27 mouse cellular contexts compared by ENCODE assay signal in genomic region chr10:21146719-21147118, GRCm38 (mm10). TPM values are rescaled to one million over a fixed set of nuclear protein-coding genes. Genes with fewer than 3 reads are reported as not detected.
DNase-seq lines count a peak whose midpoint lies in the region; ATAC-seq and TF ChIP-seq lines count a peak whose summit lies in the region.
"Had no signal": no experiment of that assay in that cellular context is flagged by ENCODE, and none has a peak within 500 bp of the region (broad histone marks: within the 10 kb centered on the region; RNA-seq: fewer than 3 reads in every experiment).

No protein-coding gene starts in this region.

- no peak overlapping the region for H3K4me3 ChIP-seq in CH12.LX (replicated peaks in 1 of 3; ENCODE audit: low read depth in 2 of 3, low read length in 2 of 3, poor library complexity in 1 of 3)
- H3K4me3 ChIP-seq: embryonic facial prominence, embryonic 13.5 days; embryonic facial prominence, embryonic 15.5 days; erythroblast, embryonic 14.5 days; forebrain, embryonic 10.5 days; forebrain, embryonic 12.5 days had no signal

- peaks cover 6 to 63% of the 10 kb centered on the region in 2 experiments for H3K4me1 ChIP-seq in CH12.LX (ENCODE audit: control insufficient read depth in 1 of 2, insufficient read depth in 2 of 2)

- in situ Hi-C loops in CH12.LX (cut with MboI; ENCODE audit: low pct_ligation_motif_present, low pct_unique_long_range_greater_than_20kb, low sequenced_read_pairs) = loop anchor here (5.0 to 10.0 kb wide), 2 partner anchors 34 to 52 kb away; no protein-coding TSS in a partner anchor

- no peak for DNase-seq in CH12.LX (ENCODE audit: extremely low read depth)
- DNase-seq in heart, adult 8-10 months (ENCODE audit: low spot score) = no peak
- no peak for DNase-seq in embryo, embryonic 10.5 days (ENCODE audit: low spot score)
- DNase-seq in layer of hippocampus, adult 11-12 months (ENCODE audit: low spot score) = no peak
- DNase-seq: adrenal gland, adult 8-10 months; adrenal gland, postnatal 14 days; adrenal gland, postnatal 36 days; B cell, adult 2 months; cerebellum, adult 11-12 months; cerebellum, adult 2 months; cerebellum, adult 9-10 months; cerebellum, postnatal 10 days; cerebellum, postnatal 25 days; embryo, embryonic 11 days had no signal

- 0 out of 2 replicates have a peak, but pooled peaks cover 2% of the 10 kb centered on the region for H3K79me2 ChIP-seq in CH12.LX (replicated peaks; ENCODE audit: control insufficient read depth, extremely low read depth, insufficient read depth, poor library complexity, severe bottlenecking)

- no peak for TF ChIP-seq CTCF in CH12.LX (conservative IDR thresholded peaks at IDR 0.05 in 1 of 2, IDR thresholded peaks at IDR 0.05 in 1 of 2; ENCODE audit: low read depth in 2 of 2, low read length in 2 of 2)

- no peak overlapping the region for H3K4me2 ChIP-seq in CH12.LX (ENCODE audit: insufficient read depth, low read depth, poor library complexity, severe bottlenecking)
- H3K4me2 ChIP-seq: embryonic facial prominence, embryonic 13.5 days; embryonic facial prominence, embryonic 15.5 days; forebrain, embryonic 12.5 days had no signal

- H3K36me3 ChIP-seq in CH12.LX (replicated peaks in 1 of 2; ENCODE audit: control insufficient read depth in 1 of 2, insufficient read depth in 1 of 2, low read length in 1 of 2) = peaks cover 46 to 78% of the 10 kb centered on the region in 2 experiments
- H3K36me3 ChIP-seq: embryonic facial prominence, embryonic 15.5 days had no signal

- dilution Hi-C loops in CH12.LX (cut with MboI; ENCODE audit: extremely low pct_ligation_motif_present, extremely low pct_unique_long_range_greater_than_20kb, low sequenced_read_pairs) = no loop called here

- TF ChIP-seq POLR2A in CH12.LX (IDR thresholded peaks at IDR 0.05; ENCODE audit: low read depth, low read length) = no peak

- no peaks in the 10 kb centered on the region for H3K9me3 ChIP-seq in CH12.LX (replicated peaks; ENCODE audit: low read length)
- H3K9me3 ChIP-seq: embryonic facial prominence, embryonic 13.5 days; embryonic facial prominence, embryonic 15.5 days; forebrain, embryonic 10.5 days; forebrain, embryonic 12.5 days had no signal

- TF ChIP-seq EP300 in CH12.LX (IDR thresholded peaks at IDR 0.05; ENCODE audit: low read length) = no peak

- H3K27ac ChIP-seq in CH12.LX (ENCODE audit: insufficient read depth, low read depth) = no peak overlapping the region
- H3K27ac ChIP-seq: embryonic facial prominence, embryonic 13.5 days; embryonic facial prominence, embryonic 15.5 days; forebrain, embryonic 10.5 days; forebrain, embryonic 12.5 days had no signal

- no peak overlapping the region for H3K9ac ChIP-seq in CH12.LX (ENCODE audit: insufficient read depth, low read depth)
- H3K9ac ChIP-seq: embryonic facial prominence, embryonic 13.5 days; embryonic facial prominence, embryonic 15.5 days; forebrain, embryonic 12.5 days had no signal

- peak; percentile 45 for ATAC-seq in granulocyte monocyte progenitor cell, adult 5-6 weeks (replicated peaks; ENCODE audit: poor library complexity, severe bottlenecking)
- 0 out of 2 replicates have a peak, but pooled peaks have one; percentile 16 for ATAC-seq in megakaryocyte progenitor cell, adult 5-6 weeks (replicated peaks; ENCODE audit: poor library complexity)
- ATAC-seq: activated CD4-positive, CD25-positive, alpha-beta regulatory T cell, adult 4 months; CD4-positive, CD25-positive, alpha-beta regulatory T cell, adult 4 months; forebrain, embryonic 14.5 days; forebrain, embryonic 16.5 days; Patski had no signal

- no peaks in the 10 kb centered on the region for H3K27me3 ChIP-seq in CH12.LX (replicated peaks)
- H3K27me3 ChIP-seq: embryonic facial prominence, embryonic 13.5 days; embryonic facial prominence, embryonic 15.5 days; forebrain, embryonic 12.5 days; Patski had no signal

- TF ChIP-seq RAD21 in CH12.LX (IDR thresholded peaks at IDR 0.05; ENCODE audit: low read depth, low read length) = no peak

TF ChIP-seq in CH12.LX, 34 proteins besides CTCF, POLR2A, EP300 and RAD21:
- TF ChIP-seq ZKSCAN1 (IDR thresholded peaks at IDR 0.05; ENCODE audit: borderline replicate concordance, low read depth, low read length) = no peak
- TF ChIP-seq POLR2AphosphoS2 (IDR thresholded peaks at IDR 0.05; ENCODE audit: low read depth, low read length) = no peak
- TF ChIP-seq MYC (IDR thresholded peaks at IDR 0.05; ENCODE audit: low read depth, low read length) = no peak
- no peak for TF ChIP-seq ZC3H11A (IDR thresholded peaks at IDR 0.05; ENCODE audit: low read depth, low read length)
- TF ChIP-seq MEF2A (IDR thresholded peaks at IDR 0.05; ENCODE audit: borderline replicate concordance, low read depth, low read length) = no peak
- no peak for TF ChIP-seq UBTF (IDR thresholded peaks at IDR 0.05; ENCODE audit: low read depth, low read length)
- peak; percentile 40 for TF ChIP-seq ZNF384 (IDR thresholded peaks at IDR 0.05; ENCODE audit: low read depth, low read length)
- no peak for TF ChIP-seq USF2 (conservative IDR thresholded peaks at IDR 0.05; ENCODE audit: low read depth, low read length)
- TF ChIP-seq GABPA (IDR thresholded peaks at IDR 0.05; ENCODE audit: insufficient replicate concordance, low read depth, low read length) = no peak

RNA-seq across cellular contexts. Expression of gene Myb, which starts 14.1 kb away (rescaled TPM):
- 11.1 and 16.5 TPM in 2 replicates for total RNA-seq in CH12.LX (2012; rRNA removed)
- 19.1 and 21.1 TPM in 2 replicates for total RNA-seq in CH12.LX (2014; rRNA removed)
- 18.5 and 24.0 TPM in 2 replicates for polyA plus RNA-seq in CH12.LX (2012; ENCODE audit: insufficient read length, low read depth)
- total RNA-seq in granulocyte monocyte progenitor cell, adult 5-6 weeks (2014; fragmentation: Nextera tagmentation) = 711 and 754 TPM in 2 replicates
- 604 and 618 TPM in 2 replicates for total RNA-seq in granulocyte monocyte progenitor cell, adult 5-6 weeks (2017)
- 681 and 848 TPM in 2 replicates for total RNA-seq in megakaryocyte progenitor cell, adult 5-6 weeks (2015)
- total RNA-seq in megakaryocyte progenitor cell, adult 5-6 weeks (2017) = 484 and 588 TPM in 2 replicates
- under 1 TPM in 1 of 4 experiments, not detected in 3; 0.17 TPM for total RNA-seq in heart, adult 8-10 months (2022)
- total RNA-seq: adrenal gland, adult 18-20 months; adrenal gland, adult 8-10 months had no signal

Comparison
In these comparisons a context has a peak if more than half of its experiments do, and no peak if none do; other contexts are left out.
1. RNA of gene Myb, which starts 14.1 kb away (total RNA-seq): 484 to 848 TPM in megakaryocyte progenitor cell, adult 5-6 weeks and 604 to 754 TPM in granulocyte monocyte progenitor cell, adult 5-6 weeks; 11.1 to 21.1 TPM in CH12.LX and 0.17 TPM in heart, adult 8-10 months; every median in the first group is over 10 times any median in the second.